Mouse (Mus musculus) gastrocnemius, adult 18-20 months (tissue): ENCODE data around the gene Mgat3. TPM values are rescaled to one million over a fixed set of nuclear protein-coding genes. Genes with fewer than 3 reads are reported as not detected.

ENCODE experiments used
- DNase-seq: peaks from one replicate; pipeline ENCODE4 v3.0.0; 2021; ENCODE audit warnings: low spot score
- long read RNA-seq, 2 experiments: library from polyadenylated mRNA; stranded (forward); transcript quantifications; one replicate each; pipeline ENCODE4 v2.0.0; 2021
- total RNA-seq, 2 experiments: library from RNA; stranded (reverse); gene quantifications; 2 replicates each; pipeline ENCODE4 v1.2.3; 2021

Mgat3 gene
- total RNA-seq = 1 to 10 TPM in 1 of 2 experiments, under 1 TPM in 1; 0.43 to 1.2 TPM
- long read RNA-seq, experiment 1 = 0 reads
- long read RNA-seq, experiment 2, full-length matches to known transcripts = 2 of 2 reads
- long read RNA-seq, experiment 2, partial matches to known transcripts = 0 of 2 reads
- long read RNA-seq, experiment 2, other reads (novel, unspliced or antisense) = 0 of 2 reads

DNA sequence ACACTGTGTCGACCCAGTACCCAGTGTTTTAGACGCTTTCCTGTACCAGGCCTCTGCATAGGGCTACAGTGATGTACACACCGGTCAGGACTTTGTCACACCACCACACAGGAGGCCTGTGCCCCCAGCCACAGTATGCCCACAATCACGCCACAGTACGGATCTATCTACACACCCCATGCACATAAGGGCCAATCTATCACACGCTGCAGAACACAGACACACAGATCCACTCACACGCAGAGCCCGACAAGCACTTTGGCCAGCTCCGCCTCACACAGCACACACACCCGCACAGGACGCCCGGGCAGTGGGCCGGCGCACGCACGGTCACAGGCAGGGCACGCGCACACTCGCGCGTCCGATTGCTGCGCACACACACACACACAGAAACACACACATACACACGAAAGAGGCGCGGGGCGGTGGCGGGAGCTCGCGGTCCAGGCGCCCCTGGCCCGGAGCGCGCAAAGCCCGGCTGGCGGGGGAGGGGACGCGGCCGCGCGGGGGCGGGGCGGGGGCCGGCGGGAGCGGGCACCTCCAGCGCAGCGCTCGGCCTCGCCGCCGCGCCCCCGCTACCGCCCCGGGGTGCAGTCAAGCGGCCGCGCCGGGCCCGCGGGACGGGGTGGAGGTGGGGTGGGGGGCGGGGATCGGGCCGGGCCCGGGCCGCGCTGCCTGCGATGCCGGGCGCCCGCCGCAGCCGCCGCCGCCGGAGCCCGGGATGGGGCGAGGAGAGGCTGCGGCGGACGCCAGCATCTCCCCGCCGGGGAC lies at the start of gene Mgat3:
Gene Mgat3, plus strand, starts transcription at position 721 of the 771 bp plus-strand sequence.
- DNase-seq = no peak

DNA sequence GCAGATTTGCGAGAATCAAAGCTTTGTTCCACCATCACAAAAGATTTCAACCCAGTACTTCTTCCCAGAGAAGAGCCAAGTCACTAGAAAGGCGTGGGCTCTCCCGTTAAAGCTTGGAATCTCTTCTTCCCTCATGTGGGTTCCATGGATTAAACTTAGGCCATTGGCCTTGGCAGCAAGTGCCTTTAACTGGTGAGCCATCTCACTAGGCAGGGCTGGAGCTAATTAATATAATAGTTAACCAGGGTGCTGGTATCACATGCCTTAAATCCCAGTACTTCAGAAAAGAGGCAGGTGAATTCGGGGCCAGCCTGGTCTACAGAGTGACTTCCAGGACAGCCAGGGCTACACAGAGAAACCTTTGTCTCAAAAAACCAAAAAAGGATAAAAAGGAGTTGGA lies 48.9 kb upstream of the Mgat3 start:
- DNase-seq = no peak

- DNase-seq = no peak
These were observed 46.3 kb upstream of the Mgat3 start for GRCm38 (mm10) chr15:80127191-80127590.

- DNase-seq = no peak
These were observed 43.5 kb upstream of the Mgat3 start for GRCm38 (mm10) chr15:80129982-80130381.

- DNase-seq = no peak
These were observed 42.8 kb upstream of the Mgat3 start for GRCm38 (mm10) chr15:80130689-80131088.

DNA sequence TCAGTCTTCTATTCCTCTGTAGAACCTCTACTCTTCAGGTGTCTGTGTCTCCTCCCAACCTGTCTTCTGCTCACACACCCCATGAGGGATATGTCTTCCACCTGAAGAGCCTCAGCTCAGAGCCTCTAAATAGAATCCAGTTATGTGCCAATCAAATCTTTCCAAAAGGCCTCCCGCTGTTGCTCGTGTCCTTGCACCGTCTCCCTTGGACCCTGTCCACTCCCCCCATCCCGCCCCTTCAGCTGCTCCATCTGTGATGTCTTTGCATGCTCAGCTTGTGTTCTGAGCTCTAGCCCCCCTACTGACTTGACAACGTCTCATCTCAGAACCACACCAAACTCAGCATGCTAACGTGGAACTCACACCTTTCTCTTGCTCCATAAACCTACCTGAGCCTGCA lies 42.1 kb upstream of the Mgat3 start:
- no peak for DNase-seq

GRCm38 (mm10) chr15:80132452-80132851 lies 41.1 kb upstream of the Mgat3 start:
- DNase-seq = no peak

DNA sequence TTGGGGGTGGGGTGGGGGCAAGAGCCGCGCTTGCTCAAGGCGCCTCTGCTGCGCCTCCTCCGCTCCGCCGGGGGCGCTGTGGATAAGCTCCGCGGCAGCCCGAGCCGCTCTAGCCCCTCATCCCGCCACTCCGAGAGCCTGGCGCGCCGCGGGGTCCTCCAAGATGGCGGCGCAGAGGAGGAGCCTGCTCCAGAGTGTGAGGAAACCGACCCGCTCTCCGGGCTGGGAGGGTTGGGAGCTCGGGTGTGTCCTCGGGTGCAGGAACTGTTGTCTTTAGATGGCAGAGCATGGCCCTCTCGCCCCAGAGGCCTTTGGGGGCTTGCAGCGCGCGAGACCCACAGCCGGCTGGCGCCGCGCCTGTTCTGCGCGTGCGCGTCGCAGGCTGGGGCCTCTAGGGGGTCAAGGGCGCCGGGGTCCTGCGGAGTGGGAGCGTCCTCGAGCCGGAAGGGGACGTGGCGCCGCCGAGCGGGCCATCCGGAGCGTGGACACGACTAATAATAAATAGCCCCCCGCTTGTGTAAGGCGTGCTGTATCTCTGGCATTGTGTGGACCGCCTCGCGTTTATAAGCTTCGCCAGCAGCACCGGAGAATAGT lies 40.4 kb upstream of the Mgat3 start, which contains the start of gene Tab1:
Gene Tab1, plus strand, starts transcription at position 135 of the 594 bp plus-strand sequence.
- peak; percentile 91 for DNase-seq

GRCm38 (mm10) chr15:80133682-80134449 lies 39.7 kb upstream of the Mgat3 start:
- peak; percentile 33 for DNase-seq

GRCm38 (mm10) chr15:80134450-80134847 lies 39.1 kb upstream of the Mgat3 start:
- no peak for DNase-seq

DNA sequence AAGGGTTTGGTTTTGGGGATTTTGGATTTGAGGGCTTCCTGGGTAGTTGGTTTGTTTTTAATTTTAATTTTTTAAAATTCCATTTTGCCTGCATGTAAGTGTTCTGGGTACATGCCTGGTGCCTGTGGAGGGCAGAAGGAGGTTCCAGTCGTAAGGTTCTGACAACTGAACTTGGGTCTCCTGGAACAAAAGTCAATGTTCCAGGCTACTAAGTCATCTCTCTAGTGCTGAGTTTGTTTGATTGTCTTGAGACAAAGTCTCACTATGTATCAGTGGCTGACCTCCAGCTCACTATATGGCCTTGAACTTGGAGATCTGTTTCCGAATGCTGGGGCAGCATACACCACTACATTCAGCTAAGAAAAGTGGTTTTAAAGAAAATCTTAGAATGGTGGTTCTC lies 38.0 kb upstream of the Mgat3 start:
- no peak for DNase-seq

DNA sequence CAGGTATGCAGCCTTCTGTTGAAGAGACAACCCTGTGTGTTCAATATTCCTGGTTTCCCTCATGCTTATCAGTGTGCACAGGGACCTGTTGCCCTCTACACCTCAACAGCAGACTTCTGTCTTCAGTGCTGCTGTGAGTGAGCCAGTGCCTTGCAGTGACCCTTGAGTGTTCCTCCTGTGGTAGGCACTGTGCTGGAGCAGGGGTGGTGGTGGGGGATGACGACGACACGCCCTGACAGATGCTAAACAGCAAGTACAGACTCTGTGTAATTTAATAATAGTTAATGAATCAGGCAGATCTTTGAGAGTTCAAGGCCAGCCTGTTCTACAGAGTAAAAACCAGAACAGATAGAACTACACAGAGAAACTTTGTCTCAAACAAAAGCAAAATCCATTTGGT lies 36.9 kb upstream of the Mgat3 start:
- no peak for DNase-seq

DNA sequence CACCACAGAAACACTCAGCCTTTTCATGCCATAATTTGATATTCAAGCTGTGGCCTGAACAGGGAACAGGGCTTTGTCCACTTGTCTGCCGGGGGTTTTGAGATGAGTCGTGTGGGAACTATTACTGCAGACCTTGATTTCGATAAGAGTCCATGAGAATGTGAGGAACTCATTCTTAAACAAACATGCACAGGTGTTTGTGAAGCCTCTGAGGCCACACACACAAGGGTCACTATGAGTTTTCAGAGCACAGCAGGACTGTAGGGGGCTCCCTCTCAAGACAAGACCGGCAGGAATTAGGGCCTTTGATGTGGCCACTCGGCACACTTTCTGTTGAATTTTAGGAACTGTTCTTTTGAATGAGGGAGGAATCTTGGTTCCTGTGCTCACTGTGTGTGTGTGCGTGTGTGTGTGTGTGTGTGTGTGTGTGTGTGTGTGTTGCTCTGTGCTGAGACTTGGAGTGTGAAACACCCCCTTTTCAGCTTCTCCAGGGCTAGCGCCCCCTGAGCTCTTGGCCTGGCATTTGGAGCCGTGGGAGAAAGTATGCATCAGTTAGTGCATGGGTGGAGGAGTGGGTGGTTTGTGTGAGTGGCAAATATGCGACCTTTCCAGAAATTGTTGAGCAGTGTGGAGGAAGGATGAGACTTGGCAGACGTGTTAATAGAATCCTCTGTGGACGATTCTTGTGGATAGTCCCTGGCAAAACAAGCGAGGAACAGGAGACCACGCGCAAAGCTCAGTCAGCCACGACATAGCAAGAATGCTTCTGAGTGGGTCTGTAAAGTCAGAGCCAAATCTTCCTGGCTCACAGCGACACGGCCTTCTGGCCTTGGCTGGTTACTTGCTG lies 35.4 kb upstream of the Mgat3 start:
- no peak for DNase-seq

GRCm38 (mm10) chr15:80140302-80140701 lies 33.2 kb upstream of the Mgat3 start:
- no peak for DNase-seq

GRCm38 (mm10) chr15:80140878-80141277 lies 32.6 kb upstream of the Mgat3 start:
- no peak for DNase-seq

DNA sequence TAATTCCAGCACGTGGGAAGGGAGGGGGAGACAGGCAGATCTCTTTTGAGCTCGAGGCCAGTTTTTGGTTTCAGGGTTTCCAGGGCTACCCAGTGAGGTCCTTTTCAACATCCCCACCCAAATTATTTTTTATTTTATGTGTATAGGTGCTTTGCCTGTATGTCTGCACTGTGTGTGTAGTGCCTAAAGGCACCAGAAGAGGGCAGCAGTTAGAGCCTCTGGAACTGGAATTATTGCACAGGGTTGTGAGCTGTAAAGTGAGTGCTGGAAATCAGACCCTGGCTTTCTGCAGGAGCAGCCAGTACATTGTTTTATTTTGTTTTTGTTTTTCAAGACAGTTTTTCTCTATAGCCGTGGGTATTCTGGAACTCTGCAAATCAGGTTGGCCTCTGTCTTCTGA lies 31.4 kb upstream of the Mgat3 start:
- no peak for DNase-seq

DNA sequence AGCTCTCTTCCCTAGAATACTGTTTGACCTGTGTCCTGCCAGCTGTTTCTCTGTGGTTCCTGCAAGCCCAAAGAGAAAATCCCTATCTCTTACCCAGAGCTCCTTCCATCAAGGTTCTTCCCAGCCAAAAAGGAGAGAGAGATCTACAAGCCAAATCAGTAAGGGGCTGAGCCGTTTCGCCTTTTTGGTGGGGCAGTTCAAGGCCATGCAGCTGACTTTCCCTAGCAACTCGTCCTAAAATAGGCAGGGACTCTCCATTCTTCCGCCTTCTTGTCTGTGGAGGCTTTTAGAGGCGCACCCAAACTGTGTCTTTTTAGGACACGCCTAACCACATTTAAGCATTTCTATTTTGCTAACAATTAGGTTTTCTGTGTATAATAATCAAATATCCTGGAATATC lies 29.8 kb upstream of the Mgat3 start:
- no peak for DNase-seq

DNA sequence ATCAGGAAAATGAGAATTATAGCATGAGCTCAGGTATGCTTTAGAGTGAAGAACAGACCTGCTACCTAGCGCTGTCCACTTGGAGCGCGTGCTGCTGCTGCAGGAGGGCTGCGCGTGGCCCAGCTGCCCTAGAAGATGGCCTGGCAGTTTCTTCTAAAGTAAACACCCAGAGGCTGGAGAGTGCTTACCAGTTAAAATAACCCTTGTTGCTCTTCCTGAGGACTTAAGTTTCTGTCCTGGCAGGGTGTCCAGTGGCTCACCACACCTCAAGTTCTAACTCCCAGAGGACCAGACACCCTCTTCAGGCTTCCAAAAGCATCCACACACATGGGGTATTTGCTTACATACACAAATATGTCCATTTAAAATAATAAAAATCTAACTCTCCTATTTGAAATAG lies 28.1 kb upstream of the Mgat3 start:
- peak; percentile 34 for DNase-seq

- no peak for DNase-seq
These were observed 27.4 kb upstream of the Mgat3 start for GRCm38 (mm10) chr15:80146153-80146552.

- no peak for DNase-seq
These were observed 26.4 kb upstream of the Mgat3 start for GRCm38 (mm10) chr15:80147090-80147489.

- DNase-seq = no peak
These were observed 26.0 kb upstream of the Mgat3 start for GRCm38 (mm10) chr15:80147511-80147910.
